Mouse (Mus musculus): Measurements from ENCODE around the gene Ppp2r1b. TPM values are rescaled to one million over a fixed set of nuclear protein-coding genes. Genes with fewer than 3 reads are reported as not detected.

Gene Ppp2r1b
- 52.0 and 57.6 TPM in 2 replicates for polyA plus RNA-seq (2015; fragmentation: Nextera tagmentation; extraction: Ambion mirVana)

DNA sequence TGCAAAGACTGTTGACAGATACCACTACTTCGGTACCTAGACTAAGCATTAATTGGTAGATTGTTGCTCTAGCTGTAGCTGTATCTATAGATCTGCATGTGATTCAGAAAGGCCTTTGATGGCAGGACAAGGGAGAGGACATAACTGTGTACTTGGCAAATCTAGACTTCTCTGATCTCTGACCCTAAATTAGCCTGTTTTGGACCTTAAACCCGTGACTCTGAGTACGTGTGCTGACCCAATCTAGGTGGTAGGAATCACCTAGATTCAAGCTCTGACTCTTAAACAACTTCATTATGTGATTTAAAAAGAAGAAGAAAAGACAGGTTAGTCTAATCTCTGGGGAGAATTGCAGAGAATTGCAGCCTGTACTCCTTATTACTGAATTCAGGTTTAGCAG, at the start of gene Ppp2r1b:
TSS of gene Ppp2r1b (plus strand) at position 221 of the 400 bp plus-strand sequence.
- Histone ChIP-seq H3K36me3 (peaks cover 24% of the 10 kb centered on the region), H3K4me1 (replicated peaks) (no peaks in the 10 kb centered on the region), H3K4me2 (no peak within 1 kb of the TSS), H3K9me3 (no peaks in the 10 kb centered on the region), H3K9ac (no peak within 1 kb of the TSS), H3K4me3 (no peak within 1 kb of the TSS), H3K27ac (replicated peaks) (no peak within 1 kb of the TSS), H3K27me3 (no peaks in the 10 kb centered on the region)
- 96% methylated on average over 3 of the region's 3 CpGs for WGBS
- ATAC-seq (ENCODE audit: low read depth): no peak

GRCm38 (mm10) chr9:50796776-50797175, 48.3 kb upstream of the Ppp2r1b start:
- no peak overlapping the region for H3K9ac ChIP-seq
- no peak for ATAC-seq (ENCODE audit: low read depth)
- H3K4me2 ChIP-seq: no peak overlapping the region
- H3K36me3 ChIP-seq: peaks cover 55% of the 10 kb centered on the region
- no peak overlapping the region for H3K27ac ChIP-seq (replicated peaks)
- H3K4me3 ChIP-seq: no peak overlapping the region
- no peaks in the 10 kb centered on the region for H3K9me3 ChIP-seq
- 93% methylated on average over 8 of the region's 8 CpGs for WGBS
- H3K27me3 ChIP-seq: no peaks in the 10 kb centered on the region
- no peaks in the 10 kb centered on the region for H3K4me1 ChIP-seq (replicated peaks)

GRCm38 (mm10) chr9:50797641-50798040, 47.5 kb upstream of the Ppp2r1b start:
- WGBS: 95% methylated on average over 7 of the region's 7 CpGs
- Histone ChIP-seq H3K9me3 (no peaks in the 10 kb centered on the region), H3K36me3 (peaks cover 53% of the 10 kb centered on the region), H3K4me3 (no peak overlapping the region), H3K9ac (no peak overlapping the region), H3K4me2 (no peak overlapping the region), H3K4me1 (replicated peaks) (no peaks in the 10 kb centered on the region), H3K27ac (replicated peaks) (no peak overlapping the region), H3K27me3 (no peaks in the 10 kb centered on the region)
- no peak for ATAC-seq (ENCODE audit: low read depth)

DNA sequence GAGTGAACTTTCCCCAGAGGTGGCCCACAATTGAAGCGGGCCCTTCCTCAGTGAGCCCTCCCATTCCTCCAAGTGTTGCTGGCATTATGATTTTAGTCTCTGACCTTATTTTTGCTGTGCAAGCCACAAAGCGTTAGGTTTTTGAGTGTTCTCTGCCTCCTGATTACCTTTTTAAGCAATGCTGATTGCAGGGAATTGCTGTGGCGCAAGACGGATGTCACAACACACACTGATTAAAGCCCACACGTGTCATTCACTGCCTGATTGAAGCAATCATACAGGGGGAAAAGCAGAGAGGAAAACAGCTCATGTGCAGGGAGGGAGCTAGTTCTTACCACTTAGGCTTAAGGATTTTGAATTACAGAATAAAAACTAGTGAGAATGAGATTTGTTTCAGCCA, 46.7 kb upstream of the Ppp2r1b start:
- Histone ChIP-seq H3K27me3 (no peaks in the 10 kb centered on the region), H3K4me2 (no peak overlapping the region), H3K4me1 (replicated peaks) (no peaks in the 10 kb centered on the region), H3K9ac (no peak overlapping the region), H3K36me3 (peaks cover 59% of the 10 kb centered on the region), H3K4me3 (no peak overlapping the region), H3K27ac (replicated peaks) (no peak overlapping the region), H3K9me3 (no peaks in the 10 kb centered on the region)
- WGBS: 88% methylated on average over 5 of the region's 5 CpGs
- no peak for ATAC-seq (ENCODE audit: low read depth)

- Histone ChIP-seq H3K27ac (replicated peaks) (no peak overlapping the region), H3K9ac (no peak overlapping the region), H3K36me3 (peaks cover 68% of the 10 kb centered on the region), H3K9me3 (no peaks in the 10 kb centered on the region), H3K4me3 (no peak overlapping the region), H3K4me1 (replicated peaks) (no peaks in the 10 kb centered on the region), H3K4me2 (no peak overlapping the region), H3K27me3 (no peaks in the 10 kb centered on the region)
- WGBS: 52% methylated on average over 2 of the region's 2 CpGs
- ATAC-seq (ENCODE audit: low read depth): no peak
Measured at GRCm38 (mm10) chr9:50800985-50801384, 44.1 kb upstream of the Ppp2r1b start.

DNA sequence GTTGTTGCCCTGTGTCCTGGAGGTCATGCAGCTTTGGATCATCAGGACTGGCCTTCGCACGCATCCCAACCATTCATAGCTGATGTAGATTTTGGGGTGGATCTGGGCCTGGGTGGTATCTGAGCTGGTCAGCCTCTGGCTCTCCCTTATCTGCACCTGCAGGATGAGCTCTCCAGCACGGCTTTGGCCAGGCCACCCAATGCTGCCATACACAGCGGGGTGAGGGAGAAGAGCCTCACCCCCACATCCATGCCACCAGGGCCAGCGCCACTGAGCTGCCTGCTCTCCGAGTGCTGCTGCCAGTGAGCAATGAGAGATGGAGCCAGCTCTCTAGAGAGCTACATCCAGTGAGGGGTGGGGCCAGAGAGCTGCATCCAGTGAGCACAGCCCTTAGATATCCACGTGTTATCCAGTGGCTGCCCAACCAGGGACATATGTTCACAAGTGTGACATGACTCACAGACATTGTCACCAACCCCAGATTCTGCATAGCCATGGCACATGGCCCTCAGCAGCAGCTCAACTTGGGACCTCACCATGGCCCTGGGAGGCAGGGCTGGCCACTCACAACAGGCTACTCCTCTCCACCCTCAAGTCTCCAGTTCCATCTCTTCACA, 41.9 kb upstream of the Ppp2r1b start:
- H3K9ac ChIP-seq: no peak overlapping the region
- no peak overlapping the region for H3K4me3 ChIP-seq
- H3K4me1 ChIP-seq (replicated peaks): no peaks in the 10 kb centered on the region
- H3K27me3 ChIP-seq: no peaks in the 10 kb centered on the region
- H3K36me3 ChIP-seq: peaks cover 82% of the 10 kb centered on the region
- H3K4me2 ChIP-seq: no peak overlapping the region
- no peak for ATAC-seq (ENCODE audit: low read depth)
- H3K9me3 ChIP-seq: no peaks in the 10 kb centered on the region
- H3K27ac ChIP-seq (replicated peaks): no peak overlapping the region
- 89% methylated on average over 7 of the region's 7 CpGs for WGBS

GRCm38 (mm10) chr9:50808471-50808870, 36.6 kb upstream of the Ppp2r1b start:
- no peak for ATAC-seq (ENCODE audit: low read depth)
- no peaks in the 10 kb centered on the region for H3K4me1 ChIP-seq (replicated peaks)
- peaks cover 92% of the 10 kb centered on the region for H3K36me3 ChIP-seq
- 89% methylated on average over 6 of the region's 6 CpGs for whole genome bisulfite sequencing
- H3K27ac ChIP-seq (replicated peaks): no peak overlapping the region
- H3K4me3 ChIP-seq: no peak overlapping the region
- H3K27me3 ChIP-seq: no peaks in the 10 kb centered on the region
- no peak overlapping the region for H3K4me2 ChIP-seq
- no peaks in the 10 kb centered on the region for H3K9me3 ChIP-seq
- no peak overlapping the region for H3K9ac ChIP-seq

- H3K27ac ChIP-seq (replicated peaks): no peak overlapping the region
- H3K9ac ChIP-seq: no peak overlapping the region
- no peaks in the 10 kb centered on the region for H3K4me1 ChIP-seq (replicated peaks)
- H3K9me3 ChIP-seq: no peaks in the 10 kb centered on the region
- peaks cover 92% of the 10 kb centered on the region for H3K36me3 ChIP-seq
- no peak overlapping the region for H3K4me2 ChIP-seq
- 95% methylated on average over 13 of the region's 13 CpGs for WGBS
- no peak for ATAC-seq (ENCODE audit: low read depth)
- no peaks in the 10 kb centered on the region for H3K27me3 ChIP-seq
- H3K4me3 ChIP-seq: no peak overlapping the region
Measured at GRCm38 (mm10) chr9:50809146-50809545, 36.0 kb upstream of the Ppp2r1b start.

GRCm38 (mm10) chr9:50811187-50811586, 33.9 kb upstream of the Ppp2r1b start:
- peaks cover 79% of the 10 kb centered on the region for H3K36me3 ChIP-seq

GRCm38 (mm10) chr9:50811746-50812145, 33.4 kb upstream of the Ppp2r1b start:
- H3K4me3 ChIP-seq: no peak overlapping the region
- H3K4me1 ChIP-seq (replicated peaks): no peaks in the 10 kb centered on the region
- peaks cover 78% of the 10 kb centered on the region for H3K36me3 ChIP-seq
- H3K9ac ChIP-seq: no peak overlapping the region
- ATAC-seq (ENCODE audit: low read depth): no peak
- WGBS: 88% methylated on average over 2 of the region's 2 CpGs
- H3K27ac ChIP-seq (replicated peaks): no peak overlapping the region
- no peak overlapping the region for H3K4me2 ChIP-seq
- no peaks in the 10 kb centered on the region for H3K27me3 ChIP-seq
- no peaks in the 10 kb centered on the region for H3K9me3 ChIP-seq

More at GRCm38 (mm10) chr9:50811187-50811586, 33.9 kb upstream of the Ppp2r1b start:
- Histone ChIP-seq H3K9ac (no peak overlapping the region), H3K27ac (replicated peaks) (no peak overlapping the region), H3K4me2 (no peak overlapping the region), H3K9me3 (no peaks in the 10 kb centered on the region), H3K4me3 (no peak overlapping the region), H3K4me1 (replicated peaks) (no peaks in the 10 kb centered on the region), H3K27me3 (no peaks in the 10 kb centered on the region)
- 96% methylated on average over 7 of the region's 7 CpGs for WGBS
- ATAC-seq (ENCODE audit: low read depth): no peak

GRCm38 (mm10) chr9:50813796-50814195, 31.3 kb upstream of the Ppp2r1b start:
- Histone ChIP-seq H3K9me3 (no peaks in the 10 kb centered on the region), H3K27ac (replicated peaks) (no peak overlapping the region), H3K9ac (no peak overlapping the region), H3K4me3 (no peak overlapping the region), H3K27me3 (no peaks in the 10 kb centered on the region), H3K36me3 (peaks cover 75% of the 10 kb centered on the region), H3K4me2 (no peak overlapping the region), H3K4me1 (replicated peaks) (no peaks in the 10 kb centered on the region)
- ATAC-seq (ENCODE audit: low read depth): no peak
- WGBS: 97% methylated on average over 5 of the region's 5 CpGs

DNA sequence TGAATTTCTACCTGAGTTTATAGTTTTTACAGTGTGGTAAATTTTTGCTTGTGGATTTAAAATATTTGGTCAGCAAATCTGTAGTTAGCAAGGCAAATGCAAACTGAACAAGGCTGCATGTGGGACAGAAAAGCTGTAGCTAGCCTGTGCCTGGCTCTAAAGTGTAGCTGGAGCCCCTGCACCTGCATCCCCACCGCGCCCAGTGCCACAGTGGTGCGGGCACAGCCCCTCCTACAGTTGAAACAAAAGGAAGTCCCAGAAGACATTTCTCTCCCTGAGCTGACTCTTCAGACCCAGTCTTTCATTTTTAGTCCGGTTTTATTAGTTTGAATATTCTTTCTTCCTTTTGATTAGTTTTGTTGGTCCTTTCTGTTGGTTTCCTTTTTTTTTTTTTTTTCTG, 29.4 kb upstream of the Ppp2r1b start:
- H3K4me3 ChIP-seq: no peak overlapping the region
- H3K9me3 ChIP-seq: no peaks in the 10 kb centered on the region
- H3K27me3 ChIP-seq: no peaks in the 10 kb centered on the region
- peaks cover 71% of the 10 kb centered on the region for H3K36me3 ChIP-seq
- 96% methylated on average over 4 of the region's 4 CpGs for WGBS
- no peaks in the 10 kb centered on the region for H3K4me1 ChIP-seq (replicated peaks)
- no peak overlapping the region for H3K4me2 ChIP-seq
- no peak for ATAC-seq (ENCODE audit: low read depth)
- H3K9ac ChIP-seq: no peak overlapping the region
- H3K27ac ChIP-seq (replicated peaks): no peak overlapping the region

DNA sequence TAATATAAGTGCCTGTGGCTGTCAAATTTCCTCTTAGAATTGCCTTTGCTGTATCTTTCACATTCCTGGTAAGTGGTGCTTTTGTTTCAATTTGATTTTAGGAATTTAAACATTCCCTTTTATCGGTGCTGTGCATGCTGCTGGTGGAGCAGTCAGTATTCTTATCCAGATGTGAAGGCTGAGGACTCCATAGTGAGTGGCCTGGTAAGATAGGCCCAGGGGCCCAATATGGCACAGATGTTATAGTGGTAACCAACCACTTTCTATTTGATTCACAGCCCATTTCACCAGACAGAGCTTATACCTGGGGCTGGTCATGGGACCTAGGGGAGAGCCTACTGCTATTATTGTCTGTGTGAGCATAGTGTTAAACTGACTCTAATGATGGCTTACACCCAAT, 28.6 kb upstream of the Ppp2r1b start:
- WGBS: 95% methylated on average over 1 of the region's 1 CpGs
- H3K4me2 ChIP-seq: no peak overlapping the region
- H3K4me1 ChIP-seq (replicated peaks): no peaks in the 10 kb centered on the region
- H3K36me3 ChIP-seq: peaks cover 71% of the 10 kb centered on the region
- no peaks in the 10 kb centered on the region for H3K27me3 ChIP-seq
- H3K9me3 ChIP-seq: no peaks in the 10 kb centered on the region
- no peak overlapping the region for H3K9ac ChIP-seq
- H3K27ac ChIP-seq (replicated peaks): no peak overlapping the region
- no peak overlapping the region for H3K4me3 ChIP-seq
- no peak for ATAC-seq (ENCODE audit: low read depth)

All from neural tube, embryonic 13.5 days (tissue).